Mouse (Mus musculus) thymus, postnatal 4 days (tissue): ENCODE measurements around the gene Anxa7.
A peak's percentile ranks its signal among the peaks of the same experiment; 100 is the strongest.

Experiments
- DNase-seq: peaks from one replicate; pipeline ENCODE4 v3.0.0; 2021

Gene Anxa7

GRCm38 (mm10) chr14:20479291-20480194 is at the start of gene Anxa7:
TSS of gene Anxa7 (minus strand) at chr14:20480133.
- DNase-seq, result peak; percentile 84

GRCm38 (mm10) chr14:20529643-20530042 is 49.7 kb upstream of the Anxa7 start:
- no peak for DNase-seq

GRCm38 (mm10) chr14:20520179-20520578 is 40.2 kb upstream of the Anxa7 start:
- no peak for DNase-seq

GRCm38 (mm10) chr14:20508424-20508823 is 28.5 kb upstream of the Anxa7 start:
- no peak for DNase-seq

- no peak for DNase-seq
Measured at GRCm38 (mm10) chr14:20502966-20503365, 23.0 kb upstream of the Anxa7 start.

GRCm38 (mm10) chr14:20499982-20500381 is 20.0 kb upstream of the Anxa7 start:
- DNase-seq, result no peak

GRCm38 (mm10) chr14:20496603-20497002 is 16.7 kb upstream of the Anxa7 start, which contains the start of gene Mss51:
TSS of gene Mss51 (minus strand) at chr14:20496901.
- DNase-seq, result no peak

- no peak for DNase-seq
Measured at GRCm38 (mm10) chr14:20486031-20486430, 6.1 kb upstream of the Anxa7 start.

GRCm38 (mm10) chr14:20482051-20482751 is 2.3 kb upstream of the Anxa7 start:
- no peak for DNase-seq

- DNase-seq, result peak; percentile 47
Measured at GRCm38 (mm10) chr14:20481211-20481610, 1.3 kb upstream of the Anxa7 start.

- DNase-seq, result no peak
Measured at GRCm38 (mm10) chr14:20480195-20480579, 254 bp upstream of the Anxa7 start.

- peak; percentile 18 for DNase-seq
Measured at GRCm38 (mm10) chr14:20478801-20479200, 1.1 kb downstream of the Anxa7 start.

- DNase-seq, result peak; percentile 22
Measured at GRCm38 (mm10) chr14:20478385-20478784, 1.5 kb downstream of the Anxa7 start.

- no peak for DNase-seq
Measured at GRCm38 (mm10) chr14:20477261-20478025, 2.5 kb downstream of the Anxa7 start.

- no peak for DNase-seq
Measured at GRCm38 (mm10) chr14:20460216-20460615, 19.7 kb downstream of the Anxa7 start.

- no peak for DNase-seq
Measured at GRCm38 (mm10) chr14:20458378-20458777, 21.6 kb downstream of the Anxa7 start.

GRCm38 (mm10) chr14:20452929-20453328 is 27.0 kb downstream of the Anxa7 start:
- no peak for DNase-seq

- DNase-seq, result peak; percentile 71
Measured at GRCm38 (mm10) chr14:20451765-20452331, 28.1 kb downstream of the Anxa7 start, which contains the start of gene Cfap70. TSS of gene Cfap70 (minus strand) at chr14:20452226.

GRCm38 (mm10) chr14:20451302-20451701 is 28.6 kb downstream of the Anxa7 start:
- no peak for DNase-seq

GRCm38 (mm10) chr14:20447209-20447608 is 32.7 kb downstream of the Anxa7 start:
- no peak for DNase-seq

GRCm38 (mm10) chr14:20442252-20442651 is 37.7 kb downstream of the Anxa7 start:
- no peak for DNase-seq

- no peak for DNase-seq
Measured at GRCm38 (mm10) chr14:20436976-20437375, 43.0 kb downstream of the Anxa7 start.

- no peak for DNase-seq
Measured at GRCm38 (mm10) chr14:20432420-20432819, 47.5 kb downstream of the Anxa7 start.
